Mouse (Mus musculus) v-Abl transformed pro-B cells (cell line): ENCODE data around the gene Il10.

Source experiments
- in situ Hi-C, 2 experiments: fragments of 400-800 bp; cut with MboI; formaldehyde crosslinking; loops; one replicate each; pipeline ENCODE4 v1.15.1; 2025; ENCODE audit not compliant: unreplicated experiment in 2 of 2

Gene Il10

DNA sequence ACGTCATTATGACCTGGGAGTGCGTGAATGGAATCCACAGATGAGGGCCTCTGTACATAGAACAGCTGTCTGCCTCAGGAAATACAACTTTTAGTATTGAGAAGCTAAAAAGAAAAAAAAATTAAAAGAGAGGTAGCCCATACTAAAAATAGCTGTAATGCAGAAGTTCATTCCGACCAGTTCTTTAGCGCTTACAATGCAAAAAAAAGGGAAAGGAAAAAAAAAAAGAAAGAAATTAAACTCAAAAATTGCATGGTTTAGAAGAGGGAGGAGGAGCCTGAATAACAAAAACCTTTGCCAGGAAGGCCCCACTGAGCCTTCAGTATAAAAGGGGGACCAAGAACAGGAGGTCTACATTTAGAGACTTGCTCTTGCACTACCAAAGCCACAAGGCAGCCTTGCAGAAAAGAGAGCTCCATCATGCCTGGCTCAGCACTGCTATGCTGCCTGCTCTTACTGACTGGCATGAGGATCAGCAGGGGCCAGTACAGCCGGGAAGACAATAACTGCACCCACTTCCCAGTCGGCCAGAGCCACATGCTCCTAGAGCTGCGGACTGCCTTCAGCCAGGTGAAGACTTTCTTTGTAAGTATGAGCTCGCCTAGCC is at the start of gene Il10:
Gene Il10, plus strand, starts transcription at position 354 of the 607 bp plus-strand sequence.
- in situ Hi-C loops, result no loop called here

GRCm38 (mm10) chr1:130979455-130979854 is 40.2 kb upstream of the Il10 start:
- in situ Hi-C loops, result loop anchor here (10.0 to 25.0 kb wide), 3 partner anchors 185 to 442 kb away; no protein-coding TSS in a partner anchor

DNA sequence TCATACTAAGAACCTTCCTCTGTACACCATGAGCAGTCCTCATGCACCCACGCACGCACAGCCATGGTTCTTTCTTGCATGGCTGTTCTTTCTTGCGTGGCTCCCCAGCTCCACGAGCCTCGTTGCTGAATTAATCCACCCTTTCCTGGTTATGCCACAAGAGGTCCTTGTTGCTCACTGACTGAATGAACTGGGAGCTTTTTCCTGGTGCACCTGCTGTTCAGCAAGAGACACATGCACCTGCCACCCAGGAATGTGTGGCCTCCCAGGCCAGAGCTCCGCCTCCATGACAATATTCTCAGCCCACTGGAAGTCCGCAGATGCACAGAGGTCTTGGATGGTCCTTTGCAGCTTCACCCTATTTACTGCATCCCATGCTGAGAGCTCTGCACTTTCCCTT is 35.2 kb upstream of the Il10 start:
- in situ Hi-C loops, result loop anchor here (10.0 to 25.0 kb wide), 4 partner anchors 110 to 447 kb away; no protein-coding TSS in a partner anchor

GRCm38 (mm10) chr1:130987001-130987400 is 32.6 kb upstream of the Il10 start:
- in situ Hi-C loops, result loop anchor here (5.0 to 25.0 kb wide), 5 partner anchors 70 to 450 kb away; no protein-coding TSS in a partner anchor

DNA sequence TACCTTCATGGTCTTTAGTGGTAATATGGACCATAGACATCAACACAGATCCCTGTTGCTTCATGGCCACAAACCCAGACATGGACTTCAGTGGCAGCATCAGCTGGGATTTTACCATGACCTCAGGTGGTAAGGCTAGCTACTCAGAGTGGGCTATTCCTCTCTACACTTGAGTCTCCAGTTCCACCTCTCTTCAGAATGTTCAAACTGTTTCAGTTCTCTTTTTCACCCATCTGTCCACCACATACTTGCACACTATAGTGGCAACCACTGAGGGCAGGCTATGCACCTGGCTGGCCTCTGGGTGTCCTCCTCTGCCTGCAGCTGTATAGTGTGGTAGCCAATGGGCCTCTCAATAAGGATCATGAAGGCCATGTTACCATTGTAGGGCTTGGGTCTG is 32.2 kb upstream of the Il10 start:
- in situ Hi-C loops, result loop anchor here (5.0 to 25.0 kb wide), 5 partner anchors 70 to 450 kb away; no protein-coding TSS in a partner anchor

- in situ Hi-C loops, result loop anchor here (5.0 to 25.0 kb wide), 5 partner anchors 68 to 452 kb away; no protein-coding TSS in a partner anchor
These were observed 30.3 kb upstream of the Il10 start for GRCm38 (mm10) chr1:130989331-130989730.

DNA sequence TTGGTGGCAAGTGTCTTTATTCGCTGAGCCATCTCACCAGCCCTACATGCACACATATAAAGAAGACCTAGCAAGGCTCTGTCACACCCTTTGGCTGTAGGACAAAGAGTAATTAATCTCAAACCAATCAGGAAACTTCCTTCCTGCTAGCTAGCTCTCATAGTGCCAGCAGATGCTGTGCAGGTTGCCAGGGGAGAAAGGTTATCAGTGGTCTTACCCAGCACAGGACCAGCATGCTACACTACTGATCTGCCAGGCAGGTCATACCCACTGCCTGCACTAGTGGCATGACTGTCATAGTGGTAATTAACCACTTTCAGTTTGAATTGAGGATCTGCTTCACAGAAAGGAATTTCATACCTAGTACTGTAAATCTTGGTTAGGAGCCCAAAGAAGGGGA is 29.2 kb upstream of the Il10 start:
- in situ Hi-C loops, result loop anchor here in 1 of 2 experiments (25.0 kb wide), 2 partner anchors 272 to 453 kb away; no protein-coding TSS in a partner anchor

- in situ Hi-C loops, result loop anchor here in 1 of 2 experiments (25.0 kb wide), 2 partner anchors 269 to 456 kb away; no protein-coding TSS in a partner anchor
These were observed 26.0 kb upstream of the Il10 start for GRCm38 (mm10) chr1:130993574-130994154.

DNA sequence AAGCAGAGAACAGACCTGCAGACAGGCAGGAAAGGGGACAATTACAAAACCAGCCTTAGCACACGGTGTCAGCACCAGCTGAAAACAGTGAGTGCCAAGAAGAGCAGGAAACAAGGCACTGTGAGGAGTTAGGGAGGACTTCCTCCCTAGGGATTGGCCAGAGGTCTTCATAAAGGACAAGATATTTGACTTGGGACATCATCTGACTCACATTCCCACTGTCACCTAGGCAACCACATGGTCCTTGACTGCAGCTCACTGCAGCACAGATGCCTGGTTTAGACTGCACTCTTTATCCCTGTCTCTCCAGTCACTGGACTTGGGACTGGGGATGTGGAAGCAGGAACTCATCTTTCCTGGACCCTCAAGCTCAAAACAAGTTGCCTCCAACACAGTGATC is 24.1 kb upstream of the Il10 start:
- in situ Hi-C loops, result loop anchor here in 1 of 2 experiments (25.0 kb wide), 2 partner anchors 267 to 458 kb away; no protein-coding TSS in a partner anchor

DNA sequence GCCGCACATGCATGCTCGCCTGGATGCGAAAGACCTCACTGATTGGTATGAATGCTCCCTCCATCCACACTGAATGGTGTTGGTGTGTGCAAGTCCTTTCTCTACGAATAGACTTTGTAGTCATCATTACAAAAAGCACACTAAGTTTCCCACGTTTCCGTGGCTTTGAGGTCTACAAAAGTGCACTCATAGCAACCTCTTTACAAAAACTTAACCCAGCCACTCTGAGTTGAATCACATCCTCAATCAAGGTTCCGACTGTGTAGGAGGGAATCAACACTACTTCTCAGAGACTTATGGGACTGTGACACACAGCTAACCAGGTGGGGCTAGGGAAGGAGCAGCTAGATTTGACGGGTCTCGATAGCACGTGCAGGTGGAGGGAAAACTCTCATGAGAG is 23.3 kb upstream of the Il10 start:
- in situ Hi-C loops, result loop anchor here in 1 of 2 experiments (25.0 kb wide), 2 partner anchors 266 to 459 kb away; no protein-coding TSS in a partner anchor

DNA sequence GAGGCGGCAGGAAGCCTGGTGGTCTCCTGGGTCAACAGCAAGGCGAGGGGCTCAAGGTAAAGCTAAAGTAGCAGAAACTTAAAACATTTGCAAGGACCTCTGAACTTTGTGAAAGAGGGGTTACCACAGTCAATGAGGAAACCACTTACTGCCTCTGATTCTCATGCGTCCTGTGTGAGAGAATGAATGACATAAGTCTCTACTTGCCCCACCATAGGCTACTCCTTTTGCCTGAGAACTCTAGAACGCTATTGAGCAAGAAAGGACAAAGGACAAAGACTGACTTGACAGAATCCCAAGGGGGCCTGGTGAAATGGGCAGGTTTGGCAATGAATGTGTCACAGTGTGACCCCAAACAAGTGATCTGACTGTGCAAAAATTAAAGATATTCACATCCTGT is 22.2 kb upstream of the Il10 start:
- in situ Hi-C loops, result loop anchor here in 1 of 2 experiments (25.0 kb wide), 2 partner anchors 265 to 460 kb away; no protein-coding TSS in a partner anchor

- in situ Hi-C loops, result loop anchor here in 1 of 2 experiments (25.0 kb wide), 2 partner anchors 264 to 461 kb away; no protein-coding TSS in a partner anchor
These were observed 21.3 kb upstream of the Il10 start for GRCm38 (mm10) chr1:130998321-130998720.

DNA sequence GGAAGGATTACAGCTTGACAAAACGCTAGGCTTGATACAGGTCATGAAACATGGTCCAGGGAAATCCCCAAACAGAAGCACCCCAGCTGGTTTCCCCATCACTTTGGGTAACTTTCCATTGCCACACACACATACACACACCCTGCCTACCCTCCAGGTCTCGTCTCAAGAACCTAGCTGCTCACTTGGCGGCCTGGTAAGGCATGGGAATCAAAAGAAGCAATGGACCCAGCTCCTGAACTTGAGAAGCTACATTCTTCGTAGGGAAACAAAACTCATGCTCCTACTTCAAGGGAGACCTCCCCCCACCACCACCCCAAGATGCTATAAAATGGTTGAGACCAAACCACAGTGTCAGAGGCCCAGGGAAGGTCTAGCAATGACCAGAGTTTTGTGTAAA is 19.9 kb upstream of the Il10 start:
- in situ Hi-C loops, result loop anchor here in 1 of 2 experiments (25.0 kb wide), 2 partner anchors 263 to 462 kb away; no protein-coding TSS in a partner anchor

DNA sequence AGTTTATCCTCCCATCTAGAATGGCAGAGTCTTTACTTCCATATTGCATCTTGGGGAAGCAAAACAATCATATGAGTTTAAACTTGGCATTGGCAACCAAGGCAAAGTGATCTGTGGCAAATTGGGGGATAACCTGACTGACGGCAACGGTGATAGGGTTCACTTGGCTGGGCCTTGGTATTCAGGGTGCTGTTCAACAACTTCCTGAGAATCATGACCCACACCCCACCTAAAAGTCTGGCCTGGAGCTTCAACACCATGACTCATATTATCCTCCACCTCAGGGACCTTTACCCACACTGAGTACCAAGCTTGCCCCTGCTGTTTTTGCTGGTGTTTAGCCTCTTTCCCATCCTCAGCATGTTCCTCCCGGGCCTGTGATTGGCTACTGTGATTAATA is 19.3 kb upstream of the Il10 start:
- in situ Hi-C loops, result no loop called here

DNA sequence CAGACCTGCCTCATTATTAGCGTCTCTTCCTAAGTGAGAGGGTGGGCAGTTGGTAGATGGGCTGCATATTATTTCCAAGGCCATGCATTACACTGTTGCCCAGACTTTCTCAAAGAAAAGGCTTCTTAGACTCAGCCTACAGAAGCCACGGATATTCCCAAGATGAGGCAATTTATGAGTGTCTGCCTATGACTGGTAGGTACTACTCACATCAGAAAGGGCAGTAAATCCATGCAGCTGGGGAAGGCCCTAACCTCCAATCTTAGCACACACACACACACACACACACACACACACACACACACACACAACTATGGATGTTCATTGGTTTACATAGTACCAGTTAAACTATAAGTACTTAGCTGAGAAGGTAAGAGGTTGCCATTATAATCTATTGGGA is 17.1 kb upstream of the Il10 start:
- in situ Hi-C loops, result no loop called here

DNA sequence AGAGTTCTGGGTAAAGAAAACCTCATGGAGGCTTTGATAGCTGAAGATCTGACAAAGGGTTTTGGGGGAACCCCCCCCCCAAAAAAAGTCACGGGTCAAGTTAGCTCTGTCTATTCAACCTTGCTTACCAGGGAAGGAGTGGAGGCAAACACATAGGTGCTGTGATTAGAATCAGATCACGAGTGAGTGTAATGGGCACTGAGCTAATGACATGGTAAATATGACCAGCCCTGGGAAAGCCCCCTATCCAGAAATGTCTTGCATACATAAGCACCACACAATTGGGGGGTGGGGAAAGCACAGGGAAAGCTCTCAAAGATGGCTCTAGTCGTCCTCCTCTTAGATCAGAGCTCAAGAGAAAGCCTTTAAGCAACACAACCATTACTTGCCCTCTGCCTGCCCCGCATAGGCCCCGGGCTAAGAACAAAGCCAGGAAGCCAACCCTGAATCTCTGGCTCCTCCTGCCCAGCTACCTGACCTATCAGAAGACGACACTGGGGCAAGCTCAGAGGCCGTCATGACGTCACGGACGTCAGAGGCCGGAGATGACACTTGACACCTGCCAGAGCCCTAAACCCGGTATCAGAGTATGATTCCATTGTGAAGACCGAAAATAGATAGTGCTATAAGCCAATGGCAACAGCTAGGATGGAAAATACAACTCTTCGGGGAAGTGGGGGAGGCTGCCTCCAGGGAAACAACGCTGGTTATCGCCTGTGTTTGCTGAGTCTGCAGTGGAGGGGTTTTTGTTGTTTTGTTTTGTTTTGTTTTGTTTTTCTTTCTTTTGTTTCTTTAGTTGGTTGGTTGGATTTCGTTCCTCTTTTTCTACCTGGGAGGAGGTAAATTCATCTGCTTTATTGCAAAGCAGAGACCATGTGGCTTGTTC is 16.4 kb upstream of the Il10 start:
- in situ Hi-C loops, result no loop called here

GRCm38 (mm10) chr1:131006069-131006468 is 13.6 kb upstream of the Il10 start:
- in situ Hi-C loops, result no loop called here

DNA sequence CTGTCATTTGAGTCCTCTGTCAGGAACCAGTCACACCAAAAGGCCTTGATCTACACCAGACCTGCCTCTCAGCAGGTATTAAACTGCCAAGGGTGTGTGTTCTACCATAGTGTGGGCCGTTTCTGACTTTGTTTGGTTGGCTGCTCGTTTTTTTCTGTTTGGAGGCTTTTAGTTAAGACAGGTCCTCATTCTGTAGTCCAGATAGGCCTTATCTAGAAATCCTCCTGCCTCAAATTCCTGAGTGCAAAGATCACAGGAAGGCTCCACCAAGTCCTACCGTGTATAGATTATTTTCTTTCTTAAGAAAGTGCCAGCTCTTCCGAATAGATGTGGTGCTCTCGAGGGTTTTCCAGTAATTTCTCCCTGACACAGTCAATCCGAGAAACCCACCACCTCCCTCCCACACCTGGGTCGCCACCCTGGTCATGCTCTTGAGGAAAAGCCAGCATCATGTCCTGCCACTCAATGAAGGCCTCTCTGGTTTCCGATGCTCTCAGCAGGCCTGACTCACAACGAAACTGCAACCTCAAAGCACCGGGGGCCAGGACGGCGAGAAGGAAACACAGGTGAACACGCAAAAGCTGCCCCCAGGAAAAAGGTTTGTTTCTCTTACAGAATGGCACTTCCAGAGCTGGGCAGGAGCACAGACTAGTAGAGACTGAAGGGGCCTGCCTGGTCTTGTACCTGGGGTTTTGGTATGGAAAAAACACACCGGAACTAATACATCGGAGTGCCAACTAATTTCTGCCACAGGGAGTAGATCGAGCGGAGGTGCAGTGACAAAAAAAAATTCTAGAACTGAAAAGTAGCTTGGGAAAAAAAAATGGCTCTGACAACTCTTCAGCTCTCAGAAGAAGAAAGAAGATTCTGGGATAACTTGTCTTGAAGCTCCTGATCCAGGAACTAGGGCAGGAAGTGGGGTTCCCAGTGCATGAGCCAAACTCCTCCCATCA is 9.2 kb upstream of the Il10 start:
- in situ Hi-C loops, result no loop called here

DNA sequence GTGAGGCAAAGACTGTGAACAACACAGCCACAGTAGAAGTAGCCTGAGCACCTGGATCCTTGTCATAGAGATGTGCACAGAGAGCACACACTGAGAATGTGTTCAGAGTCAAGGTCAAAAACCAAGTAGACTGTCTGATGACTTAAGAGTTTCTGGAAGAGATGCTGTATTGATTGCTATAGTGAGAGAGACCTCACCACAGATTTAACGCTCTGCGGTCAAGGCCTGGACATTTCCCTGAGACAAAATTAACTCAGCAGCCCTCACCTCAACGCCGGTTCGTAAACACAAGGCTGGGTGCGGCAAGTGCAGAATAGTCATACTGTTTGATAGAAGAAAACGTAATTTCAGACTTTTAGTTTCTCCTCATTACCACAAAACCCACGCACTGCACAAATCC is 7.2 kb upstream of the Il10 start:
- in situ Hi-C loops, result no loop called here
